Mouse (Mus musculus): ENCODE data around the gene Bcl7b.

Gene Bcl7b

DNA sequence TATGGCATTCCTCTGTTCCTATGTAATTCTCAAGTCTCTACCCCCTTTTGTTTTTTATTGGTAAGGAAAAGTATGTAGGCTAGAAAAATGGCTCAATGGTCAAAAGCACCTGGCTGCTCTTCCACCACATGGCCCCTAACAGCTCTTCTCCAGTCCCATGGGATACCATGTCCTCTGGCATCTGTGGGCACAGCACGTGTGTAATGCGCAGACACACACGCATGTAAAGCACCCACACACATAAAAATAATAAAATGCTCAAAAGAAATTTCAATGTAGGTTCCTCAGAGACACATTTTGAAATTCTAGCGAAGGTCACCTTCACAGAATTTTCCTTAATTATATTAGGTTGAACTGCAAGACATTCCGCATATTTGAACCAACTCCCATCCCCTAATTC is 1.4 kb downstream of the Bcl7b start:
- in situ Hi-C loops (cut with MboI, MseI): no loop called here

DNA sequence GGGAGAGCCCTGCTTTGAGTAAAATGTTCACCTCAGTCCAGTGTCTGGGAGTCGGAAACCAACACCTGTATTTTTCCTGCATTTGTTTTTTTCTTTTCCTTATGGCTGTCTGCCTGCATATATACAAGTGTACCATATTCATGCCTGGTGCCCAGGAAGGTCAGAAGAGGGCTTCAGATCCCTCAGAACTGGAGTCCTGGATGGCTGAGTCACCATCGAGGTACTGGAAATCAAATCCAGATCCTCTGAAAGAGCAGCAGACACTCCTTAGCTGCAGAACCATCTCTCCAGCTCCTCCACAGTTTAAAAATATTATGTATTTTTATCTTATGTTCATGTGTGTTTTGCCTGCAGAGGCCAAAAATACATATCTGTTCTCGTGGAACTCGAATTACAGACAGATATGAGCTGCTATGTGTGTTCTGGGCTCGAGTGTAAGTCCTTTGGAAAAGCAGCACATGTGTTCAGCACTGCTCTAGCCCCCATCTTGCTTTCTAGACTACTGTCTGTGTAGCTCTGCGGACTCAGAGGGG is 3.7 kb downstream of the Bcl7b start:
- in situ Hi-C loops (cut with MboI, MseI): no loop called here

DNA sequence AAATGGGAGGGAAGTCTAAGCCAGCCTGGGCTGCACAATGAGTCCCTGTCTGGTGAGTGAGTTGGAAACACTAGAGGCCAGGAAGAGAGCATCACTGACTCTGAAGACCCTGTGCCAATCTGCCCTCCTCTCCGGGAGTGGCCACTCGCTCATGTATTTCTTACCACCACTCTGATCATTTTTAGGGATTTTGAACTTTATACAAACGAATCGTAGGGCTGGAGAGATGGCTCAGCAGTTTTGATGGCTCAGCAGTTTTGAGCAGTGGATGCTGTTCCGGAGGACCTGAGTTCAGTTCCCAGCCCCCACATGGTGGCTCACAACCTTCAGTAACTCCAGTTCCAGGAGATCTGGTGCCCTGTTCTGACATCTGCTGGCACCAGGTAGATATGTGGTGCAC is 4.9 kb downstream of the Bcl7b start:
- in situ Hi-C loops (cut with MboI, MseI): no loop called here

DNA sequence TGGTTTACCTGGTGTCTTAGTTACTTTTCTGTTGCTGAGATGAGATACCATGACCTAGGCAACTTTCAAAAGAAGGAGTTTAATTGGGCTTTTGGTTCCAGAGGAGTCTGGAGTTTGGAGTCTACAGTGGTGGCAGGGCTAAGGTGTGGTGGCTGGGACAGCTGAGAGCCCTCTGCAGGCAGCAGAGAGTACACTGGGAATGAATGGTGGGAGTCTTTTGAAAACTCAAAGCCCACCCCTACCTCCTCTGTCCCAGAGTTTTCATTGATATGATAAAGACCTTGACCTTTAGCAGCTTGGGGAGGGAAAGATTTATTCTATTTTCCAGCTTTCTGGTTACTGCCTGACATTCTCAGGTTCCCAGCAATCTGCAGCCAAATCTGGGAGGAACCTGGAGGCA is 7.0 kb downstream of the Bcl7b start:
- in situ Hi-C loops (cut with MboI, MseI): no loop called here

DNA sequence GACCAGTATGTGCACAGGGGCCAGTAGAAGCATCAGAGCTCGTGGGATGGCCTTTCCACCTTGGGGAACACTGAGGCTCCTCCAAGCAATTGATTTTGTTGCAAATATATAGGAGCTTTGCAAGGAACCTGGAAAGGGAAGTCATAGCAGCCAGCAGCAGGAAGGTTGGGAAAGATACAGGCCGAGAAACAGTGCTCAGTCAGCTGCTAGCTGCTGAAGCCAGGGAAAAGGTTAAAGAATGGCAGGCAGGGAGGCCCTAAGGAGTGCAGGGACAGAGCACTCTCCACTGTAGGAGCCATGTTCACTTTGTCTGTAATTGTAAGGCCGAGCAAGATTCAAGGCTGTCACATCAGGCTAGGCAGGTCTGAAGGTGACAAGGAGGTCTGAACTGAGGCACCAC is 10.4 kb downstream of the Bcl7b start:
- in situ Hi-C loops (cut with MboI, MseI): no loop called here

DNA sequence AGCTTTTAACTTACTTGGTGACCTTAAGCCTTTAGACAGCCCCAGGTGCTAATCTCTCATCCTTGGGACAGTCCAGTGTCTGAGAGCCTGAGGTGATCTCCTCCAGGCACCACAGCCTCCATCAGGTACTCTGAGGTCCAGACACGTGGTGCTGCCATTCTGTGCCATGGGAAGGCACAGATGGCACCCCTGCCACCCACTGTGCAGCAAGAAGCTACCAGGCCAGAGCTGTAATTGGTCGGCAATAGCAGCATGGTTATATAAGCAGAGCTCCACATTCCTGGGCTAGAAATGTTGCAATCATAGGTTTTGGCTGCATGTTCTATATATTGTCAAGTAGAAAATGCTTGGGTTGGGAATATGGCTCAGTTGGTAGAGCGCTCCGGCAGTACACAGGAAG is 10.9 kb downstream of the Bcl7b start:
- in situ Hi-C loops (cut with MboI, MseI): no loop called here

DNA sequence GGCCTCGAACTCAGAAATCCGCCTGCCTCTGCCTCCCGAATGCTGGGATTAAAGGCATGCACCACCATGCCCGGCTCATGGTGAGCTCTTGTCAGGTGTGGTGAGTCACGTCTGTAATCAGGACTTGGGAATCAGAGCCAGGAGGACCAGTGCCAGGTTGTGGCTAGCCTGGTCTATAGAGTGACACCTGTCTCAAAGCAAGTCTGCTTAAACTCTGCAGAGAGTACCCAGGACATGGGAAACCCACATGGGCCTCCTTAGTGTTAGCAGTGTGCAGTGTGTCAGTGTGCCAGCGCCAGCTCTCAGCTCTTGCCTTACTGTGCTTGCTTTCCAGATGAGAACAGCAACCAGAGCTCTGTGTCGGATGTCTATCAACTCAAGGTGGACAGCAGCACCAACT is 11.5 kb downstream of the Bcl7b start:
- in situ Hi-C loops (cut with MboI, MseI): no loop called here

DNA sequence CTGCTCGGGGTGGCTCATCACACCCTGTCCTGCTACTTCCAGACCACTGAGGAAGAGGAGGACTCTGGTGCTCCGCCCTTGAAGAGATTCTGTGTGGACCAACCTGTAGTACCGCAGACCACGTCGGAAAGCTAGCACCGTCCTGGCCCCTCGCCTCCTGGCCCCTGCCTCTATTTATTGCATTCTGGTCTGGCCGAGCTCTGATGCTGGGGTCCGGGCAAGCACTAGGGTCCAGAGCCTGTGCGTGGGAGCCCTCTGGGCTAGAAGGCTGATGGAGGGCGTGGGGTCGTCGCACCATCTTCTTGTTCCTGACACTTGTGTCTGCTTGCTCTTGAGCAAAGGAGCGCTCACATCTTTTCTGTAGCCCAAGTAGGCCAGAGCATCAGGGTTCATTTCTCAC is 12.7 kb downstream of the Bcl7b start:
- in situ Hi-C loops (cut with MboI, MseI): no loop called here

DNA sequence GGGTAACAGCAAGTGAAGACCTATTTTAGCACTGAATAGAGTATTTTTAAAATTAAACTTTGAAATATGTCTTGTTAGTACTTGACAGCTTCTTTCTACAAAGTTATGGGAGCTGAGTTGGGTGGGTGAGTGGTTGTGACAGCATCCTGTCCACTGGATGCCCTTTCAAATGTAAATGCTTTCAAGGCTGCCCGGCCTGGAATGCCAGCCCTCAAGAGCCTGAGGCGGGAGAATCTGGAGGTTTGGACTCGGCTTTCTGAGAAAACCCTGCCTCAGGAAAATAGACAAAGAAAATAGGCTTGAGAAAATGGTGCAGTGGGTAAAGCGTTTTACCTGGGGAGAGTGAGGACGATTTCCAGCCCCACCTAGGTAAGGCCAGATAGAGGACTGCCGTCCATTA is 13.7 kb downstream of the Bcl7b start:
- in situ Hi-C loops (cut with MboI, MseI): no loop called here

DNA sequence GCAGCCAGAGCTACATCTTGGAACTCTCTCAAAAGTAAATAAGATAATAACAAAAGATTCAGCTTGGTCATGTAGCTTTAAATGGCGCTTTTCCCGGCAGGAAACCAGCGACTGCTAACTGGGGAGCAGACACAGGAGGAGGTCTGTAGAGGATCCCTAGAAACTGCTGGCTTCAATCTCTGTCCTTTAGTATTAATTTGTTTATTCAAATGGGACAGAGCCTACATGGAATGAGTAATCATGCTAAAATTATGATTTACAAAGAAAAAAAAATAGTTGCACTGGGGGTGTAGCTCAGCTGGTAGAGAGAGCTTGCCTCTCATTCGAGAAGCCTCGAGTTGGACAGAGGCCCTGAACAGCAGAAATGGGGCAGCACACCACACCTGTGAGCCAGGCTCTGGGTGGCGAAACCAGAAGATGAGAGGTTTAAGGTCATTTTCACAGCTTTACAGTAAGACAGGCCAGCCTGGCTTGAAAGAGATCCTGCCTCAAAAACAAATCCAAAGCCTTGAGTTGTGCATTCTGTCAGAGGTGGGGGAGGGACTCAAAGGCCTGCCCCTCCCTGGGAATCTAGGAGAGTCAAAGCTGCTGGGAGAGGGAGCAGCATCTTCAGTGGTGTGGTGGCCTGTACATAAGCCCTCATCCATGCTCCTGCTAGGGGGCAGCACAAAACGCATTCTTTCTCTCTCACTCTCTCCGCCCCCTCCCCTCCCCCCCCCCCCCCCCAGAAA is 15.2 kb downstream of the Bcl7b start:
- in situ Hi-C loops (cut with MboI, MseI): no loop called here

DNA sequence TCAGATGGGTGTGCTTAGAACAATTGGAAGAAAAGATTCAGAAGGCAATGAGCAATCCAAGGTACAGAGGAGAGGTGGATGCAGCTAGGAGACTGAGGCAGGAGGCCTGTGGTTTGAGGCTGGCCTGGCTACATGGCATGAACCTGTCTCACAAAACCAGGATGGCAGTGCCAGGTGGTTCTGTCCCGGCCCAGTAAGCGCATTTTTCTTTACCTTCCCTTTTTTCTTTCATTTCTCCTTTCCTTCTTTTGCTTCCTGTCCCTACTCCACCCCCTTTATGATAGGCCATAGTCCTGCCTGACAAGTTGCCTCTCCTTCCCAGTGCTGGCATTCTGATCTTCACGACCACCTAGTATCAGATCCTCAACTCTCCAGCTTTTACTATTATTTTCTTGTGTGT is 16.9 kb downstream of the Bcl7b start:
- in situ Hi-C loops (cut with MboI, MseI): no loop called here

DNA sequence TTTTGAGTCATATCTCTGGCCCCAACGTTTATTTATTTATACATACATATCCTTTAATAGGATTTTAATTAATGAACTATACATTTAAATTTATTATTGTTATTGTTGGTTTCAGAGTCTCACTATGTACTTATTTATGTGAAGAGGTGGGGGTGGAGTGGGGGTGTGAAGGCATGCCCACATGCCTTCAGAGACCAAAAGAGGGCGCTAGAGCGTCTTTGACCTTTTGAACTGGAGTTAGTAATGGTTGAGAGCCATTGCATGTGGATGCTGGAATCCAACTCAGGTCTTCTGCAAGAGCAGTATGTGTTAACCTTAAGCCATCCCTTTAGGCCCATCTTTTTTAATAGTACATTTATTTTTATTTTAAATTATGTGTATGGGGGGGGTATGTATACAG is 17.5 kb downstream of the Bcl7b start:
- in situ Hi-C loops (cut with MboI, MseI): no loop called here

DNA sequence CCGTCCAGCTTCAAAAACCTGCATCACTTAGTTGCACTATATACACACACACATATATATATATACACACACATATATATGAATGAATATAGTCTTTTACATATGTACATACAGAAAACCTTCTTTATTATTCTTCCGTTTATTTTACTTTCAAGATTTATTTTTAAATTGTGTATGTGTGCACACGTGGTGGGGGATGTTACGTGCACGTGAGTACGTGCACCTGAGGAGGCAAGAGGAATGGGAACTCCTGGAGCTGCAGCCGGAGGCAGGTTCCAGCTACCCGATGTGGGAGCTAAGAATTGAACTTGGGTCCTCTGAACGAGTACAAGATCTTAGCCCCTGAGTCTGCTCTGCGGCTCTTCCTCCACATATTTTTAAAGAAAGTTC is 18.1 kb downstream of the Bcl7b start:
- in situ Hi-C loops (cut with MboI, MseI): no loop called here

DNA sequence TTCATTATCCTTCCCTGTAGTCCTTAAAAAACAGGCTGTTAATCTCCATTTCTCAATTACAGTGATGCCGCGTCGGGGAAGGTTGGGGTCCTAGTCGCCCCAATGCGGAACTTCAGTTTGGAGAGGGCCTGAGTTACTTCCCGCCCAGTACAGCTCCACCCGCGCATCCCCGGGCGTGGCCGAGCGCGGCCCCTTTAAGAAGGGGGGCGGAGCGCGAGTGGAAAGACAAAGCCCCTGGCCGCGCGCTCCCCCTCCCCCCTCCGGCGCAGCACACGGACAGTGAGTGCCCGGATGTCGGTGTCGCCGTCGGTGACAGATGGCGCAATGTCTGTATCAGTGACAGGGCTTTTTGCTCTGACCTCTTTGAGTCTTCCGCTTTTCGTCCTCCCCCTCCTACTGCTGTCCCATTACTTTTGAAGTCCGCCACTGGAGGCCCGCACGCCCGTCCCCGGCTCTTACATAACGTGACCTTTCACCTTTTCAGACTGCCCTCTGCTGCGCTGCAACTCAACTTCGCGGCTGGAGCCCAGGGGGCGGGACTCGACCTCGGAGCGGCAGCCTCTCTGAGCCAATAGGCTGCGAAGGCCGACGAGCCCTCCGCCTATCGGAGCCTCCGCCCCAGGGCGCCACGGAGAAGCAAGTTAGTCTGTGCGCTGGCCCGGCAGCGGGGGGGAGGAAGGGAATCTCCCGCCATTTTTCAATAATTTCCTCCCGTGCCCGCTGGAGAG is 18.7 kb downstream of the Bcl7b start, which contains the start of gene Baz1b:
TSS of gene Baz1b (plus strand) at position 644 of the 728 bp plus-strand sequence.
- in situ Hi-C loops (cut with MboI, MseI): no loop called here

DNA sequence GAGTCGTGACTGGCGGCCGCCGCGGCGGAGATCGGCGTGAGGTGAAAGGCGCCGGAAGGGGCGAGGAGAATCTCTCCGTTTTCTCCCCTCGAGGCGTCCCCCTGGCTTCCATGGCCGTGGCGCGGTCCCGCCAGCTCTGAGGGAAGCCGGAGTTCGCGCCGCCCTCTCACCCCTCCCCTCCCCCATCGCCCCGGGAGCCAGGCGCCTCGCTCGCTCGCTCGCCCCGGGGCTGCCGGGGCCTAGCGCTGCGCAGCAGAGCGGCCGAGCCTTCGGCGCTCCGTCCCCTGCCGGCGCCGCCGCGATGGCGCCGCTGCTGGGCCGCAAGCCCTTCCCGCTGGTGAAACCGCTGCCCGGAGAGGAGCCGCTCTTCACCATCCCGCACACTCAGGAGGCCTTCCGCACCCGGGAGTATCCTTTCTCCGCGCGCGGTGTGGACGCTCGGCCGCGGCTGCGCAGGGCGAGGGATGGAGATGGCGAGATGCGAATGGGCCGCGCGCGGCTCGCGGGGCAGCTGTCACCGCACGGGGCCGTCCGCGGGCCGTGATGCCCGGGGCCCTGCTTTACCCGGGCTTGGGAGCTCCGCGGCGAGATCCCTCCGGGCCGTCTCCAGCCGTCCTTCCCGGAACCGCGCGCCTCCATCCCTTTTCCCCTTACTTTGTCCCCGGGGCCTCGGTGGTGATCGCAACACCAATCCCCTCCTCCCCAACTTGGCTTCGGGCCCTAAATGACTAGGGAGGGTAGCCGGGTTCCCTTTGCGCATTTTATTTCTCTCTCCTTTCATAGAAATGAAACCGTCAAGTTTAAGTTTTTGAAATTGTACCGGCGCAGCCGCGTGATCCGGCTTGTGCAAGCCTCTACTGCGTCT is 19.5 kb downstream of the Bcl7b start:
- in situ Hi-C loops (cut with MboI, MseI): no loop called here

DNA sequence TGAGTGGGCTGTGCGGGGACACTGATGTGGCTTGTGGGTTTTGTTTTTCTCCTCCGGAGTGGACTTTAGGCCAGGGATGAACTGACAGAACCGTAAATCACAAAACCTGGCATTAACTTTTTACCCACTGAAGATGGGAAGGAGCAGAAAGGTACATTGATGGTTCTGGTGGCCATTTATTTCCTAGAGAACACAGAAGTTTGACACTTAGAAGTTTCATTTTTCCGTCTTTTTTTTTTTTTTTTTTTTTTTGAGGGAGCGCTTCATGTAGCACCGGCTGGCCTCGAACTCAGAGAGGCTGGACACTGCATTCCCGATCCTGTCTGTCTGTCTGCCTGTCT is 20.1 kb downstream of the Bcl7b start:
- in situ Hi-C loops (cut with MboI, MseI): no loop called here

DNA sequence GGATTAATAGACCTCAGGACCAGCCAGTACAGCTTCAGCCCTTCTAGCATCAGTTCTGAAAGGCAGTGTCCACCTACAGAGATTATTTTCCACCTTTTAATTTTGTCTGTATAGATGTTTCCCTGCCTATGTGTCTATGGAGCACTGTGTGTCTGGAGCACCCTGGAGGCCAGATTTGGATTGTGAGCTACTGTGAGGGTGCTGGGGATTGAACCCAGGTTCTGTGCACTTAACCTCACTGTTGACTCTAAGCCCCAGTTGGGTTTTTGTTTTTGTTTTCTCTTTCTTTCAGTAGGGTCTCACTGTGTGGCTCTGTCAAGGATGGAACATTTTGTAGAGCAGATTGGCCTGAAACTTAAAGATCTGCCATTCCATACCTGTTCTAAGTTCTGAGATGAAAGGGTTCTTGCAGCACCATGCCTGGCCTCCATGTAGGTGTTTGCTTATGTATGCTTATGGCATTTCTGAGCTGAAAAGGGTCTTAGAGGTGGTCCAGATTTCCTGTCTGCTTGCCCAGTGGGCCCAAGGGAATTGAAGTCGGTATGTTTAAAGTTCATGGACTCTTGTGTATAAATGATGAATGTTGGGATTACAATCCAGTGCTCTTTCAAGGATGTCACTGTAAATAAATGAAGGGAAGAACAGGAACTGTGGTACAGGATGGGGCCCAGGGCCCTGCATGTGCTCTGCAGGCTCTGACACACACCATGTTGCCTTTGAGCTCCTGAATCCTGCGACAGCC is 21.4 kb downstream of the Bcl7b start:
- in situ Hi-C loops (cut with MboI, MseI): no loop called here

DNA sequence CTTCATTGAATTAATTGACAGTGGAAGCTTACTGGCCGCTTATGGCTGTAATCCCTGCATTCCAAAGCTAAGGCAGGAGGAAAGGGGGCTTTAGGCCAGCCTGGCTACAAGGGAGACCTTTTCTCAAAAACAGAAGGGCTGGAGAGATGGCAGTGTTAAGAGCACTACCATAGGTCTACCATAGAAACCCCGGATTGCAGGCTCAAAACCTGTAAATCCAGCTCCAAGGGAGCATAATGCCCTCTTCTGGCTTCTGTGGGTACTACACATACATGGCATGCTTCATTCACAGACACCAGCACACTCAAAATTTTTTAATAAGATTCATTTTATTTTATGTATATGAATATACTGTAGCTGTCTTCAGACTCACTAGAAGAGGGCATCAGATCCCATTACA is 23.5 kb downstream of the Bcl7b start:
- in situ Hi-C loops (cut with MboI, MseI): no loop called here

DNA sequence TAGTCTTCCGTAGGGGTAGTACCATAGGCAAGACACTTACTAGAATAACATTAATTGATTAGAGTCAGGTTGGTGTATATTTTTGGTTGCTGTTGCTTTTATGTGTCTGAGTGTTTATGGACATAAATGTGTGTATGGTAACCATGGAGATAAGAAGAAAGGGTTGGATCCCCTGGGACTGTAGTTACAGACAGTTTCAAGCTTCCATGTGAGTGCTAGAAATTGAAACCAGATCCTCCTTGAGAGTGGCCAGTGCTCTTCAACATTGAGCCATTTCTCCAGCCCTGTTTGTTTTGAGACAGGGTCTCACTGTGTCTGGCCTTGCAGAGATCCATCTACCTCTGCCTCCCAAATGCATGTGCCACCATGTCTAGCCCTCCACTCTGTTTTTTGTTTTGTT is 24.3 kb downstream of the Bcl7b start:
- in situ Hi-C loops (cut with MboI, MseI): no loop called here

DNA sequence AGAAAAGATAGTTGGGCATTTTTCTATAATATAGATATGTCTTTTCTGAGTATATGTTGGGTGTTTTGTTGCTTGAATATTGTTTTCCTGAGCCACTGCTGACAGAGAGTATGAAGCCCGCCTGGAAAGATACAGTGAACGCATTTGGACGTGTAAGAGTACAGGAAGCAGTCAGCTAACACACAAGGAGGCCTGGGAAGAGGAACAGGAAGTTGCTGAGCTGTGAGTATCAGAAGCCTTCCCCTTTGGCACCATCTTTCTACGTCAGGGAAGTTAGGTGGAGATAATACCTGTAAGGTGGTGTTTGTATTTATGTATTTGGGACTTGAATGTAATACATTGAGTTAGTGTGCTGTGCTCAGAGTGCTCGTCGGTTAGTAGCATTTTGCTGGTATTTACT is 28.3 kb downstream of the Bcl7b start:
- in situ Hi-C loops (cut with MboI, MseI): no loop called here

DNA sequence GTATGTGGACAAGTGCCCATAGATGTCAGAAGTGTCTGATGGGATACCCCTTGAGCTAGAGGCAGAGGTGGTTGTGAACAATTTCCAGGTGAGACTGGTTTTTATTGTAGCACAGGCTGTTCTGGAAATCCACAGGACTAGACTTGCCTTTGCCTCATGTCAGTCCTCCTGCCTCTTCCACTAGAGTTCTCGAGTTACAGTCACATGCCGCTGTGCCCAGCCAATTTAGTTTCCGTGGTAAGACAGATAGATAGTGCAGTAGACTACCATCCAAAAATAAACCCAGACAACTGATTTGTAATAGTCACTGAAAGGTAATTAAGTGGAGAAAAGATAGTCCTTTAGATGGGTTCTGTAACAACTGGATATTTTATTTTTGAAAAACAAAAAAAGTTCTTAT is 34.7 kb downstream of the Bcl7b start:
- in situ Hi-C loops (cut with MboI, MseI): loop anchor here (5.0 kb wide), 1 partner anchor 35 kb away; no protein-coding TSS in a partner anchor

DNA sequence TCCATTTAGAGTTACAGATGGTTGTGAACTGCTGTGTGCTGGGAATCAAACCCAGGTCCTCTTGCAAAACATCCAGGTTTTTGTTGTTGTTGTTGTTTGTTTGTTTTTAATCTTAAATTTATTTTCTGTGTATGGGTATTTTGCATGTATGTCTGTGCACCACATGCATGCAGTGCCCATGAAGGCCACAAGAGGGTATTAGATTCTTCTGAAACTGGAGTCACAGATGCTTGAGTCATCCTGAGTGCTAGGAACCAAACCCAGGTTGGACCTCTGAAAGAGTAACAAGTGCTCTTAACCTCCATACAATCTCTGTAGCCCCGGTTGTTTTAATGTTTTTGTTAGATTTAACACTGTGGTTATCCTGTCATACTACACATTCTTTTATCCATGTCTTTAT is 40.1 kb downstream of the Bcl7b start:
- in situ Hi-C loops (cut with MboI, MseI): no loop called here

Data from T-helper 1 cell (primary cell).